Mouse (Mus musculus) neural tube, embryonic 11.5 days (tissue): ENCODE data around the gene Palld. TPM values are rescaled to one million over a fixed set of nuclear protein-coding genes. Genes with fewer than 3 reads are reported as not detected.

Experiments used
- ATAC-seq: fragments of 200-750 bp; cut with Nextera tagmentation; 2 replicates; pipeline ENCODE4 v1.8.0; 2017; ENCODE audit warnings: moderate number of reproducible peaks, mild to moderate bottlenecking, moderate TSS enrichment, moderate library complexity; ENCODE audit not compliant: insufficient read depth, low FRiP score, low TSS enrichment
- DNase-seq: peaks from one replicate; pipeline ENCODE4 v3.0.0-alpha.2; 2015; ENCODE audit warnings: low spot score
- H3K27ac ChIP-seq: fragments of 300-500 bp; sonication (generic); 2 replicates; pipeline ENCODE4 v1.5.1; 2014; ENCODE audit warnings: low read depth, mild to moderate bottlenecking, low read length
- H3K27me3 ChIP-seq: fragments of 300-500 bp; sonication (generic); 2 replicates; pipeline ENCODE4 v1.6.1; 2014; ENCODE audit warnings: mild to moderate bottlenecking, low read length, mixed read lengths; ENCODE audit not compliant: control insufficient read depth, insufficient read depth
- H3K36me3 ChIP-seq: fragments of 300-500 bp; sonication (generic); 2 replicates; pipeline ENCODE4 v1.6.1; 2014; ENCODE audit warnings: mild to moderate bottlenecking, low read length, moderate library complexity, mixed read lengths; ENCODE audit not compliant: control insufficient read depth, insufficient read depth
- H3K4me1 ChIP-seq: fragments of 300-500 bp; sonication (generic); 2 replicates; pipeline ENCODE4 v1.6.1; 2014; ENCODE audit warnings: low read length, mixed read lengths; ENCODE audit not compliant: control insufficient read depth, insufficient read depth
- H3K4me2 ChIP-seq: fragments of 300-500 bp; sonication (generic); 2 replicates; pipeline ENCODE4 v1.6.1; 2014; ENCODE audit warnings: low read depth, mild to moderate bottlenecking, moderate library complexity
- H3K4me3 ChIP-seq: fragments of 300-500 bp; sonication (generic); 2 replicates; pipeline ENCODE4 v1.5.1; 2014; ENCODE audit warnings: low read depth, low read length
- H3K9ac ChIP-seq: fragments of 300-500 bp; sonication (generic); 2 replicates; pipeline ENCODE4 v1.6.1; 2014; ENCODE audit warnings: mild to moderate bottlenecking, low read length
- H3K9me3 ChIP-seq: fragments of 300-500 bp; sonication (generic); 2 replicates; pipeline ENCODE4 v1.6.1; 2016; ENCODE audit warnings: low read length; ENCODE audit not compliant: control insufficient read depth
- WGBS: fragments of 180-500 bp; shearing (Covaris S2); extraction: QIAGEN DNeasy Blood & Tissue Kit; methylation state at CpG from one replicate; pipeline ENCODE4 v1.1.7; 2014; 5-methylcytosine and 5-hydroxymethylcytosine counted together
- polyA plus RNA-seq: library from polyadenylated mRNA; unstranded; fragments of >200 nt; fragmentation: Nextera tagmentation; extraction: Ambion mirVana; gene quantifications from 2 replicates; pipeline ENCODE4 v1.2.1, GENCODE M21; 2014

Gene Palld
- polyA plus RNA-seq, 1 experiment from 2014 or later: 54.7 TPM

DNA sequence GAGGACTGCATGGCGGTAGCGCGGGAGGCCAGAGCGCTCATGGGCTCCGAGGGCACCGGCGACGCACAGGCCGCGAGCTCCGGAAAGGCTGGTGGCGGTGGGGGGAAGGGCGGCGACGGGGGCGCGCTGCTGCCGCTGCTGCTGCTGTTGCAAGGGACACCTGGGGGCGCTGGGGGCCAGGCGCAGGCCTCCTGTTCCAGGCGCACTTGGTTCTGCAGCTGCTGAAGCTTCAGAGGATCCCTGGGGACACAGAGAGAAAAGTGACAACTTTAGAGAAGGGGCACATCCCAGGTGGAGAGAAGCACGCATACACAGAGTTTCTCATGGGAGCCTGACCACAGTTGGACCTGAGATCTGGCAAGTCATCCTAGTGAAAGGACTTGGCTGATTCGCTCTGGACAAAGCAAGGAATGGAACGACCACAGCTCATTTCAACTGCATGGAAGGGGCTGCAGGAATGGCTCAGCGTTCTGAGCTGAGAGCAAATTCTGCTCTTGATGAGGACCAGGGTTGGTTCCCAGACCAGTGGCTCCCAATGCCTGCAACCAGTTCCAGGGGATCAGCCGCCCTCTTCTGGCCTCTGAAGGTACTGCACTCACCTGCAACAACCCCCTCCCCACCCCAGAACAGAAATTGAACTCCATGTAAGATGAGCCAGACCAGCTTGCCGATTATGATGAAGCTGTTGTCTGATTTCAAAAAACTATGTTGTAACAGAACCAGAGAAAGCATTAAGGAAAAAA lies 352.3 kb downstream of the Palld start:
- no peak for ATAC-seq

DNA sequence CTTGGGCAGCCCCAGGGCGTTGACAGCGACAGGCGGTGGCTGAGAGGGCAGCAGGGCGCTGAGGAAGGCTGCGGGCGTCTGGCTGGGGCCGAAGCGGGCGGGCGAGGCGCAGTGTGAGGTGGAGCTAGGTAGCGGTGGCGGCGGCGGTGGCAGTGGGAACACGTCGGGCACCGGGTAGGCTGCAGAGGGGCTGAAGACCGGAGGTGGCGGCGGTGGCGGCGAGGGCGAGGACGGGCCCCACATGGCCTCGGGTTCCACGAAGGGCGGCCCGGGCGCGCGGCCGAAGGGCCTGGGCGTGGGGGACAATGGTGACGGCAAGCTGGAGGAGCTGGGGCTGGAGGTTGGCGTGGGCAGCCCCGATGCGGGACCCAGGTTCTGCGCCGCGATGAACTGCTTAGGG lies 352.9 kb downstream of the Palld start:
- peaks cover 20% of the 10 kb centered on the region for H3K36me3 ChIP-seq

More for the DNA sequence above, 352.3 kb downstream of the Palld start:
- Histone ChIP-seq H3K9me3 (peaks cover 4% of the 10 kb centered on the region), H3K9ac (no peak overlapping the region), H3K27ac (no peak overlapping the region), H3K4me1 (no peaks in the 10 kb centered on the region), H3K4me2 (no peak overlapping the region), H3K36me3 (peaks cover 20% of the 10 kb centered on the region), H3K27me3 (no peaks in the 10 kb centered on the region), H3K4me3 (no peak overlapping the region)
- WGBS: 38% methylated on average over 27 of the region's 27 CpGs
- peak; percentile 46 for DNase-seq

DNA sequence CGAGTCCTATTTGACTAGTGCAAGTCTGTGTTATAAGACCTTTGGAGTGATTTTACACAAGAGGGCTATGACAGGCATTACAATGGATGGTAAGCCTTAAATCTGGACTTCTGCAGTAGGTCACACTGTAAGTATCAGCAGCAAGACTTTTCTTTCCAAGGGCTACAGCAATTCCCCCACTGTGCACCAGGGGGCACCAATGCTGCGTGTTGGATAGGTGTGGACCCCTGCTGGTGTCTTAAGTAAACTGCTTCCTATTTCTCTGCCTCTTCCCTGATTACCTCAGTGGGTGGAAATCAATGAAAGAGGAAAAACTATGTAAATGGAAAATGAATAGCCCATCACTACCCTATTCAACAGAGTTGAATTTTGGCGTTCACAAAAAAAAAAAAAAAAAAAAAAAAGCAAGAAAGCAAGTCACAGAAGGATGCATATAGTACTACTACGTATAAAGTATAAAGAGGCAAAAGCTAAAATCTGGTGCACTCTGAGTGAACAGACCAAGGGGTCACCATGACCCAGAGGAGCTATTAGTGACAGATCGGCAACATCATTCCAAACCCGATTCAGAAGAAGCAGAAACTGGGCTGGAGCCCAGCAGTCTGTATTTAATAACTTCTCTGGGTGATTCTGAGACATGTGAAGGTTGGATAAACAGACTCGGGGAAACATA lies 362.5 kb downstream of the Palld start:
- DNase-seq: peak; percentile 91
- Histone ChIP-seq H3K4me3 (no peak overlapping the region), H3K4me1 (no peaks in the 10 kb centered on the region), H3K9ac (no peak overlapping the region), H3K27ac (no peak overlapping the region), H3K4me2 (no peak overlapping the region), H3K27me3 (no peaks in the 10 kb centered on the region), H3K9me3 (no peaks in the 10 kb centered on the region), H3K36me3 (peaks cover 2% of the 10 kb centered on the region; the same call in 1 of the 2 replicates)
- WGBS: 52% methylated on average over 7 of the region's 7 CpGs
- ATAC-seq: peak; percentile 63; the same call in 1 of the 2 replicates

More for the DNA sequence above, 352.9 kb downstream of the Palld start:
- no peak overlapping the region for H3K27ac ChIP-seq
- DNase-seq (no peak), ATAC-seq (no peak)
- H3K4me2 ChIP-seq: no peak overlapping the region
- no peaks in the 10 kb centered on the region for H3K27me3 ChIP-seq
- H3K4me1 ChIP-seq: no peaks in the 10 kb centered on the region
- H3K9ac ChIP-seq: no peak overlapping the region
- WGBS: 66% methylated on average over 9 of the region's 41 CpGs
- peaks cover 4% of the 10 kb centered on the region for H3K9me3 ChIP-seq
- no peak overlapping the region for H3K4me3 ChIP-seq

DNA sequence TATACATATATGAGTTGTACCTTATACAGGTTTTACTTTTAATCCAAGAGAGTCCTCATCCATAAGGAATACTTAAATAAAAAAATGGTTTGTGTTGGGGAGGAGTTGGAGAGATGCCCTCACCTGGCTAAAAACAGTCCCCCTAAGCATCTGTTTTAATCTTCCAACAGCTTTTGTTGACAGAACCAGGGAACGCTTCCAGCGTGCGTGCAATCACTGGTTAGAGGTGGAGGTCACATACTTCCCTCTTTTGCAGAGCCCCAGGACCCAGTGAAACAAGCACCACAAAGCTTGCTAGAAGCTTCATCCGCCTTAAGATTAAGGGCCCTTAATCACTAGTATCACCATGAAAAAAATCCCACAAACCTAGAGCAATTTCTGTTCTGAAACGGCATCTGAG lies 365.0 kb downstream of the Palld start:
- Histone ChIP-seq H3K9me3 (no peaks in the 10 kb centered on the region), H3K27ac (no peak overlapping the region), H3K4me1 (no peaks in the 10 kb centered on the region), H3K4me2 (no peak overlapping the region), H3K4me3 (no peak overlapping the region), H3K9ac (no peak overlapping the region), H3K36me3 (peaks cover 2% of the 10 kb centered on the region; the same call in 1 of the 2 replicates), H3K27me3 (no peaks in the 10 kb centered on the region)
- WGBS: 79% methylated on average over 5 of the region's 5 CpGs
- no peak for DNase-seq
- no peak for ATAC-seq

DNA sequence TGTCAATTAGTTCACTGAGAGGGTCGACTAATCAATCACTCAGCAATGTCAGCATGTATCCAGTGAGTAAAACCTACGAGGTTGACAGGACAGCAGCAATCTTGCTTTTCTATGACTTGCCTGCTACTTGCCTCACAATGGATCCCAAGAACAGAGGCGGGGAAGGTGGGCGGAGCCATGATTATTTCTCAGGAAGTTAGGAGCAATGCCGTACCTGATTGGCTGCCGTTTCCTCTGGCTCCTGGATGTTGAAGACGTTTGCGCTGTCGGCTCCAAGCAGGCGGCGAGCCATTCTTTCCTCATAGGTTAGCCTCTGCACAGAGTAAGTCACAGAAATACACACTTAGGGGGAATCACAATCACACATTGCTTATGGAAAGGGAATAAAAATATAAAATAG lies 367.0 kb downstream of the Palld start:
- no peaks in the 10 kb centered on the region for H3K9me3 ChIP-seq
- ATAC-seq (no peak; the same call in 1 of the 2 replicates), DNase-seq (peak; percentile 52)
- H3K4me1 ChIP-seq: no peaks in the 10 kb centered on the region
- no peak overlapping the region for H3K27ac ChIP-seq
- WGBS: 65% methylated on average over 11 of the region's 11 CpGs
- no peak overlapping the region for H3K9ac ChIP-seq
- H3K4me2 ChIP-seq: no peak overlapping the region
- peaks cover 2% of the 10 kb centered on the region; the same call in 1 of the 2 replicates for H3K36me3 ChIP-seq
- H3K4me3 ChIP-seq: no peak overlapping the region
- H3K27me3 ChIP-seq: no peaks in the 10 kb centered on the region

DNA sequence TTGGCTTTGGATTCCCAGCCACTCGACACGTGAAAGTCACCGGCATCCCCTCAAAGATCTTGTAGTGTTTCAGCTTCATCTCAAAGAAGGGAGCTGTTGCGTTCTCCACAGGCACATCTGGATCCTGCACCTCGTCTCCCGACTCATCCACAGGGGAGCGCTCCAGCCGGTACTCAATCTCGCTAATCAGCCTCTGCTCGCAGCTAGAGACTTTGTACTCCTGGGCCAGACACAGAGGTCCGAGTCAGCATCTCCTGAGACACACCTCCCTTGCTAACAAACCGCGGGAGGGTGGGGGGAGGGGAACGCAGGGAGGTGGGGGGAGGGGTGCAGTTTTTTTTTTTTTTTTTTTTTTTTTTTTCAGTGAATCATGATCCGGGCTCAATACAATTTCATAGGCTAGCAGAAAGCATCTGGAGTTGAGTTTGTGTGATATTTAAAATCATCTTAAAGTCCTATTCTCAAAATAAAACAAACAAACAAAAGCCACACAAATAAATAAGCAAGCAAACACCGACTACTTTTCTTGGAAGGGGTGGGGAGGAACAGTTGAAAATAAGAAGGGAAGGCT lies 369.0 kb downstream of the Palld start:
- no peak overlapping the region for H3K27ac ChIP-seq
- H3K9ac ChIP-seq: no peak overlapping the region
- no peaks in the 10 kb centered on the region for H3K27me3 ChIP-seq
- no peak for DNase-seq
- no peak for ATAC-seq
- no peak overlapping the region for H3K4me2 ChIP-seq
- peaks cover 2% of the 10 kb centered on the region; the same call in 1 of the 2 replicates for H3K36me3 ChIP-seq
- H3K4me3 ChIP-seq: no peak overlapping the region
- 46% methylated on average over 16 of the region's 16 CpGs for WGBS
- no peaks in the 10 kb centered on the region for H3K9me3 ChIP-seq
- no peaks in the 10 kb centered on the region for H3K4me1 ChIP-seq

DNA sequence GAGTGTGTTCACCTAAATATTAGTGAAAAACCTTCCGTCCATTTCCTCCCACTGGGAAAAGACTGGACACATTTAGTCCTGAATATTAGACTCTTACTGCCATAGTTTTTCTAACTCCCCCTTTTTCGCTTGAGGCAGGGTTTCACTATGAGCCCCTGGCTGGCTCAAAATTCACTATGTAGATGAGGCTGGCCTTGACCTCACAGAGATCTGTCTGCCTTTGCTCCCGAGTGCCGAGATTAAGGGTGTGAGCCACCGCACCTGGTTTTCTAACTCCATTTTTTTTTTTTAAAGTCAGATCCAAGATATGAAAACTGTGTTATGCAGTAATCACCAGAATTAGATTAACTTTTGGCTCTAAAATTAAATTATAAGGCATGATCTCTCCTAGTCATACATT lies 369.7 kb downstream of the Palld start:
- DNase-seq (no peak), ATAC-seq (no peak)
- Histone ChIP-seq H3K27me3 (no peaks in the 10 kb centered on the region), H3K4me1 (no peaks in the 10 kb centered on the region), H3K4me2 (no peak overlapping the region), H3K9ac (no peak overlapping the region), H3K36me3 (no peaks in the 10 kb centered on the region; the same call in 1 of the 2 replicates), H3K9me3 (no peaks in the 10 kb centered on the region), H3K4me3 (no peak overlapping the region), H3K27ac (no peak overlapping the region)
- 85% methylated on average over 5 of the region's 5 CpGs for WGBS

DNA sequence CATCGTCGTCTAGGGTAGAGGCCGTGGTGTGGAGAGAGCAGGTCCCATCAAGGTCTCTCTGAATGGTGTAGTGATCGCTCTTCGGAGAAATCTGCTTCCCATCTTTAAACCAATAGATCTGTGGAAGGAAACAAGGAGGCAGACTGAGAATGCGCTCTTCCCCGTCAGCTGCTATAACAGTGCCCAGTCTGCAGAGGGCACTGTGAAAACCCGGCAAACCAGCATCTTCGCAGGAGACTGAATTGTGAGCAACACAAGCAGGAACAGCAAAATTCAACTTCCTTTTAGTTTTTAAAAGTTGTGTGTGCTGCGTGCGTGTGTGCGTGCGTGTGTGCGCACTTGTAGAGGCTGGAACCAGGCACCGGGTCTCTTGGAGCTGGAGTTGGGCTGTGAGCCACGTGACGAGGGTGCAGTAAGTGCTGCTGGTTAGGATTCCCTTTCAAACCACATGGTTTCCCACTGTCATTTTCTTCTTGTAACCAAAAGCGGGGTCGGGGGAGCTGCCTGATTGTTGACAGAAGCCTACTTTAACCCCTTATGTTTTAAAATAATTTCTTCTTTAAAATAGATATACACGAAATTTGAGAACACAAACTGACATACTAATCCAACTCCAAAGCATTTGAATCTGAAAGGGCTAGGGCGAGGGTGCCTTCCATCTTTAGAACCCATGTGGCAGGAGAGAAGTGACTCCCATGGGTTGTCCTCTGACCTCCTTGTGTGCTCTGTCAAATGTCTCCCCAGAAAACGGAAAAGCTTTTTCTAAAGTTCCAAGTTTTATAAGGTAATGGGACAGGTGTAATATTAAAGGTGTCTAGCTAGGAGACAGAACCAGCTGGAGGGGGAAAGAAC lies 370.3 kb downstream of the Palld start:
- Histone ChIP-seq H3K36me3 (no peaks in the 10 kb centered on the region; the same call in 1 of the 2 replicates), H3K4me3 (no peak overlapping the region), H3K9ac (no peak overlapping the region), H3K9me3 (no peaks in the 10 kb centered on the region), H3K4me1 (no peaks in the 10 kb centered on the region), H3K4me2 (no peak overlapping the region), H3K27ac (no peak overlapping the region), H3K27me3 (no peaks in the 10 kb centered on the region)
- ATAC-seq (no peak), DNase-seq (no peak)
- WGBS: 70% methylated on average over 22 of the region's 22 CpGs
